Mouse (Mus musculus): ENCODE results near the gene Arhgef18.
A peak's percentile ranks its signal among the peaks of the same experiment; 100 is the strongest.

Arhgef18 gene

GRCm38 (mm10) chr8:3397597-3397996 is 4.8 kb downstream of the Arhgef18 start:
- DNase-seq = no peak

- no peak for DNase-seq
These were observed 7.7 kb downstream of the Arhgef18 start for GRCm38 (mm10) chr8:3400509-3400908.

DNA sequence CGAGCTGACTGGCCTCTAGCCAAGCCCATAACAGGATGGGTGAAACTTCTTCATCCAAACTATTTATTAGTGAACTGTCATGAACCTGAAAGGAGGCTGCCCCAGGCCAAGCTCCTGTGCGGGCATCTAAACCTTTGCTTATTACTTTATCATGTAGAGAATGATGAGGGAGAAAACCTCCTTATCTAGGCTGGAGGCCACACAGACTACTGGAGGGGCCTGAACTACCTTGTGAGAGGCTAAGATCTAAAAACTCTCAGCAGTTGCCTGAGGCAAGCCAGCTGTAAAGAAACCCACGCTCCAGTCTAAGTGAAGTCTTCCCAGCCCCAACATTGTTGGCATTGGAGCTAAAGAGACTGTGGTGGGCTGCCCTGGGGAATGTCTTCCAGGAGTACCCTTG is 14.6 kb downstream of the Arhgef18 start:
- no peak for DNase-seq

DNA sequence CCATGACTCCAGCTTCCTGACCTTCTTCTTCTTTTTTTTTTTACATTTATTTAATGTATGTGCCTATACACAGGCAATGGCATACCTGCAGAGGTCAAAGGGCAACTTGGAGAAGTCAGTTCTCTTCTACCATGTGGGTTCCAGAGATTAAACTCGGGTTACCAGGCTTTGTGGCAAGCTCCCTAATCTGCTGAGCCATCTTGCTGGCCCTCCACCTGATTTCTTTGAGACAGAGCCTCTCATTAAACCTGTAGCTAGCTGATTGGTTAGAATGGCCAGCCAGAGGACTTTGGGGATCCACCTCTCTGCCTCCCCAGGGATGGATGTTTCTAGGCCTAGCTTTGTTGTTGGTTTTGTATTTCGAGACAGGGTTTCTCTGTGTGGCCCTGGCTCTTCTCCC is 18.3 kb downstream of the Arhgef18 start:
- DNase-seq = no peak

- DNase-seq = peak in 1 of 2 experiments; percentile 11
These were observed 19.1 kb downstream of the Arhgef18 start for GRCm38 (mm10) chr8:3411901-3412301.

DNA sequence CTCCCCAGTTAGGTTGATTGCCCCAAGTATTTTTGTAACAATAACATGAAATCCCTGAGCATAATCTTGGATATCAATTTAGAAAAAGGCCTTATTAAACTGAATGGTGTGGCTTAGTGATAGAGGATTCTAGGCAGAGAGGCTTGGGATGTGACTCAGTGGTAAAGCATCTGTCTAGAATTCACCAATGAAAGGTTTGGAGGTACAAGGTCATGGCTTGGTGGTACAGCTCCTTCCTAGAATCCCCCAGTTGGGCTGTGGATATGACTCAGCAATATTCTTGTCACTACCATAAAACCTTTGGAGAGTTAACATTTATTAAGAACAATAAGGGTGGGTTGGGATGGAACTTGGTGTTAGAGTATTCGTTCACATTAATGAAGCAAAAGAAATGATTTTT is 20.0 kb downstream of the Arhgef18 start:
- no peak for DNase-seq

GRCm38 (mm10) chr8:3414639-3415190 is 21.9 kb downstream of the Arhgef18 start:
- DNase-seq = no peak

- no peak for DNase-seq
These were observed 22.5 kb downstream of the Arhgef18 start for GRCm38 (mm10) chr8:3415259-3415658.

DNA sequence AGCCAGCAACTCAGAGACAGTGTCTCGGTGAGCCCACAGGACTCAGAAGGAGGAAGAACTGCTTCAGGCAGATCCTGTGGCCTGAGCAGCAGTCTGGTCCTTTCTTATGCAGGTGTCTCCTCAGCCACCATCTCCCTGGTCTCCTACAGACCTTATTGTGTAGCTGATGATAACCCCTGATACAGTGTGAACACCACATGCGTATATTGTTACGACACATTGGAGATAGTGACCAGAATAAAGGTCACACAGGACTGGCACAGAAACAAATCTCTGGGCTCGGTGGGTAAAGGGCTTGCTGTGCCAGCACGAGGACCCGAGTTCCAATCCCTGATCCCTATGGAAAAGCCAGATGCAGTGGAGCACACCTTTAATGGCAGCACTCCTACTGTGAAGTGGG is 22.9 kb downstream of the Arhgef18 start:
- DNase-seq = peak in 1 of 2 experiments; percentile 26

- no peak for DNase-seq
These were observed 24.0 kb downstream of the Arhgef18 start for GRCm38 (mm10) chr8:3416846-3417245.

- no peak for DNase-seq
These were observed 24.6 kb downstream of the Arhgef18 start for GRCm38 (mm10) chr8:3417455-3417854.

DNA sequence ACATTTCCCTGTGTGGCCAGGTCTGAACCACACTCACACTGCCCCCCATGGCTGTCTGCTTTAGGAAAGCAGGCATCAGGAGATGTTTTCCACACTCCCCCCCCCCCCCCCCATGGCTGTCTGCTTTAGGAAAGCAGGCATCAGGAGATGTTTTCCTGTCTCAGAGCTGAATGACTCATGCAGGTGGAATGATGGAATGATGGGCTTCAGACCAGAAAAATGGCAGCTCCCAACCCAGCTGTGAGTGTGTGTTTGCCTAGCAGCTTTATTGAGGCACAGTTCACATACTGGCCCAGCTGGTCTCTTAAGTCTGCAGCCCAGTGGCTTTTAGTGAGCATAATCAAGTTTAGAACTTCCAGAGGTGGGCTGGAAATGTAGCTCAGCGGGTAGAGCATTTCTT is 25.3 kb downstream of the Arhgef18 start:
- DNase-seq = no peak

- no peak for DNase-seq
These were observed 27.4 kb downstream of the Arhgef18 start for GRCm38 (mm10) chr8:3420105-3420706.

- no peak for DNase-seq
These were observed 28.7 kb downstream of the Arhgef18 start for GRCm38 (mm10) chr8:3421507-3421906.

GRCm38 (mm10) chr8:3425217-3425616 is 32.4 kb downstream of the Arhgef18 start:
- DNase-seq = no peak

DNA sequence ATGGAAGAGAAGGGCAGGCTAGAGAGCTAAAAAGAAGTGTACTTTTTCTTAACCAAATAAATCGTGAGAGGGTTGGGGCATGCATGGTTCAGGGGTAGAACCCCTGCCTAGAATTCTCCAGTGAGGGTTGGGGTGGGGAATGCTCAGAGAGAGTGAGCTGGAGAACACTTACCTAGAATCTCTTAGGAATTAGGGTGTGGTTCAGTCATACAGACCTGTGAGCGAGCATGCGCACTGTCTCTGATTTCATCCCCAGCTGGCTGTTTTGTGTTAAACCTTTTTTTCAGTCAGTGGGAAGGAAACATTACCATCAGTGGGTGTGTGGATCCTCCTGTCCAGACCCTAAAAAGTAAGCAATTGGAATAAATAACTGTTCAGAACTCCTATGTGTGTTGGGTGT is 33.4 kb downstream of the Arhgef18 start:
- no peak for DNase-seq

- DNase-seq = no peak
These were observed 35.6 kb downstream of the Arhgef18 start for GRCm38 (mm10) chr8:3428426-3428825.

DNA sequence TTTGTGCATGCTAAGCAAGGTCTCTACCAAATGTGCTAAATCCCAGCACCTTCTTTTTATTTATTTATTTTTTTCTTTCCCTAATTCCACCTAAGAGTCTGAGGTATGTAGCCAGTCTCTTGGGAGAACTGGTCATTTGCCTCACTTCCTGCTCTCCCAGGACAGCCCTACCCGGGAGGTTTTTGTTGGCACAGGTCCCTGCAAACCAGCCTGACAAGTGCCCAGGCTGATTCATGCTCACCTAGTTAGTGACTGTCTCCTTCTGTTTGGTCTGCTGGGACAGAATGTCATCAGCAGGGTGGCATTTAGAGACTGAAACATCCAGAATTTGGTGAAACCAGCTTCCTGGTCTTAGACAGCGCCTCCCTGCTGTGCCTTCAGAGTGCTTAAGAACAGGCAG is 37.2 kb downstream of the Arhgef18 start:
- DNase-seq = peak; percentile 55 to 61

DNA sequence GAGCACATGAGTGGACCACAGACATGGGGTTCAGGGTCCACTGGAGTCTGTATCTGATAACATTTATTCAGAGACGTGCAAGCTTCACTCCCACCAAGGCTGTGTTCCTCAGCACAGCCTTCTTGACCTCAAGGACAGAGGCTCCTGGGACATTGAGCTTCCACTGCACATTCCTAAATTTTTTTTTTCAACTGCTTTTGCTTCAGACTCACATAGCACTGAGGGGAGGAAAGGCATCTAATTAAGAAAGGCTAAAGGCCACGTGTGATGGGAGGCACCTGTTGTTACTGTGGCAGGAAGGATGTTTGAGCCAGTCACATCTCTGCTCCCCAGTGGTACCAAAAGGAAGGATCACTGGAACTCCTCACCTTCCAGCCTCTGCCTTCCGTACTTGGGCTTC is 38.3 kb downstream of the Arhgef18 start:
- no peak for DNase-seq

- DNase-seq = no peak
These were observed 43.7 kb downstream of the Arhgef18 start for GRCm38 (mm10) chr8:3436492-3436891.

DNA sequence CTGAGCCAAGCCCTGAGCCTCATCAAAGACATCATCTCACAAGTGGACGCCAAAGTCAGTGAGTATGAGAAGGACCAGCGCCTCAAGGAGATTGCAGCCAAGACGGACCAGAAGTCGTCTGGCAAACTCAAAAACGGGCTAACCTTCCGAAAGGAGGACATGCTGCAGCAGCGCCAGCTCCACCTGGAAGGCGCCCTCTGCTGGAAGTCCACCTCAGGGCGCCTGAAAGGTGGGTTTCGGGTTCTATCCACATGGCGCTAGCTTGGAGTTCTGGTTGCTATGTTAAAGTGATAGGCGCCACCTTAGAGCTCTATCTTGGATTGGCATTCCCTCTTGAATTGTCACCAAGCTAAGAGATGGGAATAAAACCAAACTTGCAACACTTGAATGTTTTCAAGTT is 46.7 kb downstream of the Arhgef18 start:
- DNase-seq = peak in 1 of 2 experiments; percentile 31

DNA sequence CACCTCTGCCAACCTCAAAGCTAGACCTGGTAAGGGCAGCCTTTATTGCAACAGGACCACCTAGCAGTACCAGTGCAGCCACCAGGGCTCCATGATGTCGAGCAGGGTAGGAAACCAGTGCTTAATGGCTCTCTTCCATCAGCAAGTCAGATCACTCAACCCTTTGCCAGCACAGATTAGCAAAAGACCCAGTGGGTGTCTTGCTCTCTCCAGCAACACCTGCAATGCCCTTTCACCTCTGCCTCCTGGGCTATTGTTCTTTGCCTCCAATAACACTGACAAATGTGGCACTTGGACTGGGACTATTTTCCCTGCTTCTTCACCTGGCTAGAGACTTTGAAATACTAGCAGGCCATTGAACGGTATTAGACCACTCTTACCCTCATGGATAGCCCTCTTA is 56.4 kb downstream of the Arhgef18 start:
- DNase-seq = no peak

DNA sequence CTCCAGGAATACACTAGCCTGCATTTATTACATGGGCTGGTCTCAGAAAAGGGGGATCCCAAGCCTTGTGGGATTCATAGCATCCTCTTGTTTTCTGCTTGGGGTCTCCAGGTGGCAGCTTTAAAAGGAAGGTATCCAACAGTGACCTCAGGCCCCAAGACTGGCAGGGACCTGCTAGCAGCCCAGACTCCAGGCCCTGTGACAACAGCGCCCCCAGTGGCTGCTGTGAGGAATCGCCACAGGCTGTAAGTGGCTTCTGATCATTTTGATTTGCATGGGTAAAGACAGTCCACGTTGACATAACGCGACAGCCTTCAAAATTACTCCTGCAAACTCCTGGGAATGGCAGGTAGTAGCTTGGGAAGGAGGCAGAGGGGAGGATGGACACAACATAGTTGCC is 57.9 kb downstream of the Arhgef18 start:
- DNase-seq = peak; percentile 76 to 84

DNA sequence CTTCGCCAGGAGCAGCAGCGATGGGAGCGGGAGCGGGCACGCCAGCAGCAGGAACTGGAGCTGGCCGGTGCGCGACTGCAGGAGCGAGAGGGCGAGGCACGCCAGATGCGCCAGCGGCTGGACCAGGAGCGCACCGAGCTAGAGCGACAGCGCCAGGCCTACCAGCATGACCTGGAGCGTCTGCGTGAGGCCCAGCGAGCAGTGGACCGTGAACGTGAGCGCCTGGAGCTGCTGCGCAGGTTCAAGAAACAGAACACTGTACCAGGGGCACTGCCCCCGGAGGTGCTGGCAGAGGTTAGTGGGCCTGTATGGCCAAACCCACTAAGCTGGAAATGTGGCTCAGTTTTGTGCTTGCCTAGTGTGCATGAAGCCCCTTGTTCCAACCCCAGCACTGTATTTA is 59.2 kb downstream of the Arhgef18 start:
- no peak for DNase-seq

DNA sequence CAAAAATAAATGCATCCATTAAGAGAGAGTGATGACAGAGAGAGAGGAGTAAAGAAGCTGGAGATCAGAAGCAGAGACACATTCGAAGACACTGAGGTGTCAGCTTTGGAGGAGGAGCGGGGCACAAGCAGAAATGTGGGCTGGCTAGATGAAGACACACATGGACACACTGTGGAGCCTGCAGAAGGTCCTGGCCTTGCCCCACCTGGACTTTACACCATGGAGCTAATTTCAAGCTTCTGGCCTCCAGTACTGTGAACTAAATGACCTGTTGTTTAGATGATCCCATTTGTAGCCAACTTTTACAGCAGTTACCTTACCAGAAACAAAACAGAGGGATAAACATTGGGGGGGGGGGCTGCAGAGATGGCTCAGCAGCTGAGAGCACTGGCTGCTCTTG is 70.4 kb downstream of the Arhgef18 start:
- DNase-seq = no peak
